Mouse (Mus musculus): ENCODE measurements around the gene Nphp1.

DNA sequence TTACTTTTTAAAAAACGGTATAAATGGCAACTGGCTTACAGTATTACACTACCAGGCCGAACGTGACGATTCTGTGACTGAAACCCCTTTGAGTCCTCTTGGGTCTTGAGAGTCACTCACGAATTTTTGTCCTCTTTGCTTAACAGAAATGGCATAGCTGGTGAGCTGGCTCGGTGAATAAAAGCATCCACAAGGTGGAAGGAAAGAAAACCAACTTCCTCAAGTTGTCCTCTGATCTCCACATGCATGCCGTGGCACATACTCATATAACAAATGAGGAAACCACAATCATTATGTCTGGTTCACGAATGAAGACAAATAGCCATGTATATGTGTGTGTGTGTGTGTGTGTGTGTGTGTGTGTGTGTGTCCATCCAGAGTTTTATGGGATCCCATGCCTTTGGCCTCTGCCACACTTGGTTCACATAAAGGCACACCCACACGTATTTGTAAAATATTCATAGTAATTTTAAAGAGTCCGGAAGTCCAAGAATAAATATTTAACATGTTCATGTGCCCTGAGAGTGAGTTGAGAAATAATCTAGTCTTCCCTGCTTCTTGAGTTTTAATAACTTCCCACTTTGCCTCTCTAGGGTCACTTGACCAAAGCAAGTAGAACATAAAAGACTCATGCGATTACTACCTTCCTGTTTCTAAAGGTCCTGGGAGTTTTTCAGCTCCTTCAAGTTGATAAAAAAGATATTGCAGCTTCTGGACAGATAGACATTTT is 43.6 kb upstream of the Nphp1 start:
- TF ChIP-seq EP300 (IDR thresholded peaks at IDR 0.05; ENCODE audit: low read length) (no peak), CTCF (conservative IDR thresholded peaks at IDR 0.05 in 1 of 2, IDR thresholded peaks at IDR 0.05 in 1 of 2; ENCODE audit: low read depth in 2 of 2, low read length in 2 of 2) (no peak), MAZ (IDR thresholded peaks at IDR 0.05; ENCODE audit: low read depth, low read length) (no peak), POLR2A (IDR thresholded peaks at IDR 0.05; ENCODE audit: low read depth, low read length) (no peak), POLR2AphosphoS2 (IDR thresholded peaks at IDR 0.05; ENCODE audit: low read depth, low read length) (no peak), TBP (conservative IDR thresholded peaks at IDR 0.05; ENCODE audit: low read depth, low read length) (no peak), SIN3A (IDR thresholded peaks at IDR 0.05; ENCODE audit: low read length) (no peak), E2F4 (IDR thresholded peaks at IDR 0.05; ENCODE audit: insufficient replicate concordance, low read depth, low read length) (no peak), CHD2 (IDR thresholded peaks at IDR 0.05; ENCODE audit: low read length) (no peak)
